Mouse (Mus musculus) cortical plate, adult 2 months (tissue): ENCODE results near the gene Snrk.

ENCODE experiments used
- CTCF ChIP-seq: fragments of 200-500 bp; IDR thresholded peaks from 2 replicates; pipeline ENCODE4 v1.5.1; 2011; ENCODE audit warnings: mild to moderate bottlenecking, control low read depth, low read length; ENCODE audit not compliant: insufficient read depth; ENCODE audit errors: extremely low read depth
- POLR2A ChIP-seq: fragments of 200-500 bp; IDR thresholded peaks from 2 replicates; pipeline ENCODE4 v1.6.1; 2011; ENCODE audit warnings: mild to moderate bottlenecking, low read length, control low read depth; ENCODE audit not compliant: insufficient read depth; ENCODE audit errors: extremely low read depth

- no peak for TF ChIP-seq CTCF
- no peak for TF ChIP-seq POLR2A
These were observed 20.9 kb downstream of the Snrk start for GRCm38 (mm10) chr9:122137960-122138359.
